In the genomic region with DNA sequence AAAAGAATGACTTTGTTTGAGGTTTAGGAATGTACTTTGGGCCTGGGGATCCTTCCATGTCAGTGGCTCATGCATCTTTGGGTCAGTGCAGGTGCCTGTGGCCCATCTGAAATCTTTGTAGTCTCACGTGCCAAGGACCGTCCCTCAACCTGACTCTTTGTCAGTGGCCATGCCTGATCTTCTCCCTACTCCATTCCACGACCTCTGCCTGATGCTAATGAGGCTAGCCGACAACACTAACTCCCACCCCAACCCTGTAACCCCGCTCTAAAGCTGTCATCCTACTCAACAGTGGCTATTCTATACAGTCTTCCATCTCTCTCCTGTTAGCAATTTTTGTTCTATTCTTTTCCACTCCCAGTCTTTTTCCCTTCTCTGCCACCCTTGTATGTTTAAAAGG, we compare ENCODE assay signal across 35 mouse cellular contexts. TPM values are rescaled to one million over a fixed set of nuclear protein-coding genes. Genes with fewer than 3 reads are reported as not detected.
"Had no signal": no experiment of that assay in that cellular context is flagged by ENCODE, and none has a peak within 500 bp of the region (broad histone marks: within the 10 kb centered on the region; RNA-seq: fewer than 3 reads in every experiment).

No protein-coding gene starts in this region.

- H3K9ac ChIP-seq: heart, embryonic 13.5 days; heart, embryonic 15.5 days; hindbrain, embryonic 13.5 days; hindbrain, embryonic 15.5 days; kidney, embryonic 15.5 days; limb, embryonic 12.5 days; liver, embryonic 13.5 days had no signal

- ATAC-seq: hindbrain, postnatal 0 days; intestine, embryonic 16.5 days had no signal

- H3K4me3 ChIP-seq: heart, embryonic 13.5 days; heart, embryonic 15.5 days; hindbrain, embryonic 13.5 days; hindbrain, embryonic 15.5 days; kidney, embryonic 15.5 days; limb, embryonic 10.5 days; limb, embryonic 12.5 days; liver, embryonic 13.5 days had no signal

- H3K27me3 ChIP-seq: heart, embryonic 13.5 days; heart, embryonic 15.5 days; hindbrain, embryonic 13.5 days; hindbrain, embryonic 15.5 days; kidney, embryonic 15.5 days; limb, embryonic 12.5 days; liver, embryonic 13.5 days had no signal

- H3K36me3 ChIP-seq: heart, embryonic 13.5 days; heart, embryonic 15.5 days; hindbrain, embryonic 13.5 days; hindbrain, embryonic 15.5 days; kidney, embryonic 15.5 days; limb, embryonic 10.5 days; limb, embryonic 12.5 days; liver, embryonic 13.5 days had no signal

- H3K27ac ChIP-seq: heart, embryonic 13.5 days; heart, embryonic 15.5 days; hindbrain, embryonic 13.5 days; hindbrain, embryonic 15.5 days; hindbrain, postnatal 0 days; kidney, embryonic 15.5 days; kidney, postnatal 0 days; limb, embryonic 10.5 days; limb, embryonic 12.5 days; liver, embryonic 13.5 days had no signal

- H3K4me2 ChIP-seq: heart, embryonic 11.5 days; heart, embryonic 13.5 days; heart, embryonic 15.5 days; hindbrain, embryonic 13.5 days; hindbrain, embryonic 15.5 days; kidney, embryonic 15.5 days; limb, embryonic 12.5 days; liver, embryonic 11.5 days; liver, embryonic 13.5 days had no signal

- DNase-seq: heart, postnatal 14 days; heart, postnatal 36 days; kidney, adult 11 months; kidney, adult 9 months; kidney, postnatal 14 days; layer of hippocampus, adult 9-11 months; layer of hippocampus, postnatal 36 days; liver; liver, embryonic 13.5 days had no signal

- H3K4me1 ChIP-seq: heart, embryonic 13.5 days; heart, embryonic 15.5 days; hindbrain, embryonic 13.5 days; hindbrain, embryonic 15.5 days; kidney, embryonic 15.5 days; limb, embryonic 10.5 days; limb, embryonic 12.5 days; liver, embryonic 13.5 days had no signal

- H3K9me3 ChIP-seq: heart, embryonic 15.5 days; hindbrain, embryonic 13.5 days; hindbrain, embryonic 15.5 days; limb, embryonic 10.5 days; liver, embryonic 13.5 days had no signal

RNA-seq across cellular contexts. Expression of gene Cdrt4, which starts 4.2 kb away (rescaled TPM):
- total RNA-seq: gastrocnemius, adult 8-10 months; gastrocnemius, postnatal 14 days; gastrocnemius, postnatal 36 days; heart, adult 18-20 months; heart, postnatal 14 days; heart, postnatal 36 days; hematopoietic stem cell, adult 5-6 weeks; hindbrain, postnatal 0 days; layer of hippocampus, adult 18-20 months; layer of hippocampus, postnatal 14 days; left cerebral cortex, adult 18-20 months; left cerebral cortex, adult 8-10 months; left cerebral cortex, postnatal 10 days; left cerebral cortex, postnatal 25 days had no signal
- polyA plus RNA-seq: heart, embryonic 11.5 days; heart, embryonic 13.5 days; heart, embryonic 15.5 days; hindbrain, embryonic 11.5 days; hindbrain, embryonic 15.5 days; intestine, embryonic 16.5 days; kidney, adult 2 months; kidney, embryonic 15.5 days; large intestine, adult 2 months; limb, embryonic 10.5 days; limb, embryonic 12.5 days; liver, embryonic 11.5 days; liver, embryonic 13.5 days had no signal
